Mouse (Mus musculus): ENCODE data around the gene Taok3.

DNA sequence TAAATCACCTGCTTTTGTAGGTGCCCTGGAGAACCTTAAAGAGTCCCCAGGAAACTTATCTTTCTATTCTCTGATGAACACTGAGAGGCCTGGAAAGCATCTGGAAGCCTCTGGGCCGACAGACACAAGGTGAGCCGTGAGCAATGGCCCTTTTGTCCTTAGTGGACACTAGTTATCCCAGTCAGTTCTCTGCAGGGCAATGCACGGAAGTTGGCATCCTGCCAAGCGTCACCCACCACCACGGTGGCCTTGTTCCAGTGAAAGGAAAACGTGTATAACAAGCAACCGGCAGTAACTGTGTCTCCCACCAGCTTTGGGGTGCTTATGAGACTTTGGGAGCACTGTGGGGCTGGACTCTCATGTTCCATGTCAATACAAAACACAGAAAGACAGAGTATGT, 164.8 kb downstream of the Taok3 start:
- TF ChIP-seq CTCF (IDR thresholded peaks at IDR 0.05; ENCODE audit: control insufficient read depth, insufficient read depth, insufficient read length): no peak
- TF ChIP-seq CEBPB (IDR thresholded peaks at IDR 0.05; ENCODE audit: low read depth): no peak
- TF ChIP-seq MYOD1 (IDR thresholded peaks at IDR 0.05; ENCODE audit: control insufficient read depth, insufficient read length, low read depth): no peak
- TF ChIP-seq FOSL1 (IDR thresholded peaks at IDR 0.05; ENCODE audit: insufficient read depth, low read length, poor library complexity, severe bottlenecking): no peak
